In the genomic region with DNA sequence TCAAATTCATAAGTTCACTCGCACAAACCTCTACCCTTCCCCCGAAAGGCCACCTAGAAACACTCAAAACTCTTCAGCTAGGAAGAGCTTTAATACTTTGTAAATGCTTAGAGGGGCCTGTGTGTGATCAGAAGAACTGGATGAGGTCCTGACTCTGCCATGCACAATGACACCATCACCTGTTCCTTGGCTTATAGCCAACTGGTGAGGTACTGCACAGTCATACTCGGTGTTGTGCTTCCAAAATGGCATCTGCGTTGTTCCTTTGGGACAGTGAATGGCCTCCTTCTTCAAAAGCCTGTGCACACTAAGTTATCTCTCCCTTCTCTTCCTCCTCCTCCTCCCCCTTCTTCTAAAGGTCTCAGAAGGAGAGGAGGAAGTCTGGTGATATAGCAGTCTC, we compare ENCODE assay signal across 17 mouse cellular contexts. TPM values are rescaled to one million over a fixed set of nuclear protein-coding genes. Genes with fewer than 3 reads are reported as not detected.
DNase-seq lines count a peak whose midpoint lies in the region; ATAC-seq lines count a peak whose summit lies in the region.
"Had no signal": no experiment of that assay in that cellular context is flagged by ENCODE, and none has a peak within 500 bp of the region (broad histone marks: within the 10 kb centered on the region; RNA-seq: fewer than 3 reads in every experiment).

No protein-coding gene starts in this region.

- DNase-seq in forebrain, embryonic 14.5 days (ENCODE audit: low spot score), result no peak
- DNase-seq in midbrain, embryonic 10.5 days (ENCODE audit: low spot score), result no peak
- no peak for DNase-seq in embryonic facial prominence, embryonic 14.5 days (ENCODE audit: low spot score)
- DNase-seq in kidney, postnatal 4 days, result no peak
- DNase-seq in gastrocnemius, postnatal 25 days, result no peak
- DNase-seq: adrenal gland, adult 2 months; gastrocnemius, postnatal 10 days; heart, postnatal 36 days; kidney, postnatal 25 days; right cerebral cortex, postnatal 25 days had no signal

- no peaks in the 10 kb centered on the region for H3K9me3 ChIP-seq in forebrain, embryonic 12.5 days
- H3K9me3 ChIP-seq in forebrain, embryonic 14.5 days (replicated peaks; ENCODE audit: control insufficient read depth, low read length), result no peaks in the 10 kb centered on the region
- no peaks in the 10 kb centered on the region for H3K9me3 ChIP-seq in midbrain, embryonic 10.5 days (replicated peaks)
- H3K9me3 ChIP-seq in midbrain, embryonic 16.5 days (replicated peaks; ENCODE audit: control insufficient read depth, low read length, poor library complexity, severe bottlenecking), result no peaks in the 10 kb centered on the region
- no peaks in the 10 kb centered on the region for H3K9me3 ChIP-seq in embryonic facial prominence, embryonic 14.5 days (ENCODE audit: control insufficient read depth, low read length)
- H3K9me3 ChIP-seq in midbrain, embryonic 13.5 days, result no peaks in the 10 kb centered on the region

- 93% methylated on average over 4 of the region's 4 CpGs for WGBS in forebrain, embryonic 12.5 days
- WGBS in forebrain, embryonic 14.5 days, result 83% methylated on average over 4 of the region's 4 CpGs
- 94% methylated on average over 4 of the region's 4 CpGs for WGBS in midbrain, embryonic 10.5 days
- WGBS in midbrain, embryonic 16.5 days, result 87% methylated on average over 4 of the region's 4 CpGs
- WGBS in embryonic facial prominence, embryonic 14.5 days, result 82% methylated on average over 4 of the region's 4 CpGs
- WGBS in midbrain, embryonic 13.5 days, result 93% methylated on average over 4 of the region's 4 CpGs

- no peak overlapping the region for H3K9ac ChIP-seq in forebrain, embryonic 12.5 days
- no peak overlapping the region for H3K9ac ChIP-seq in forebrain, embryonic 14.5 days (ENCODE audit: low read length)
- H3K9ac ChIP-seq in midbrain, embryonic 16.5 days (ENCODE audit: low read depth, low read length), result no peak overlapping the region
- H3K9ac ChIP-seq in embryonic facial prominence, embryonic 14.5 days (ENCODE audit: low read depth, low read length), result no peak overlapping the region
- no peak overlapping the region for H3K9ac ChIP-seq in midbrain, embryonic 13.5 days (replicated peaks)
- H3K9ac ChIP-seq: liver, embryonic 14.5 days had no signal

- ATAC-seq in forebrain, embryonic 12.5 days (ENCODE audit: low FRiP score), result no peak
- ATAC-seq in forebrain, embryonic 14.5 days, result no peak
- ATAC-seq in midbrain, embryonic 16.5 days, result no peak
- no peak for ATAC-seq in embryonic facial prominence, embryonic 14.5 days (ENCODE audit: low read depth)
- ATAC-seq in midbrain, embryonic 13.5 days, result no peak

- H3K4me2 ChIP-seq in forebrain, embryonic 12.5 days, result no peak overlapping the region; the same call in 1 of the 2 replicates
- H3K4me2 ChIP-seq in forebrain, embryonic 14.5 days (ENCODE audit: low read length), result no peak overlapping the region
- no peak overlapping the region for H3K4me2 ChIP-seq in midbrain, embryonic 16.5 days (ENCODE audit: low read length)
- H3K4me2 ChIP-seq in embryonic facial prominence, embryonic 14.5 days (ENCODE audit: low read depth, low read length), result no peak overlapping the region
- H3K4me2 ChIP-seq in midbrain, embryonic 13.5 days (replicated peaks), result no peak overlapping the region

- H3K27me3 ChIP-seq in forebrain, embryonic 12.5 days, result no peaks in the 10 kb centered on the region
- H3K27me3 ChIP-seq in forebrain, embryonic 14.5 days (replicated peaks; ENCODE audit: control insufficient read depth, insufficient read depth, low read length), result no peaks in the 10 kb centered on the region
- no peaks in the 10 kb centered on the region for H3K27me3 ChIP-seq in midbrain, embryonic 10.5 days (ENCODE audit: low read depth, poor library complexity, severe bottlenecking)
- H3K27me3 ChIP-seq in midbrain, embryonic 16.5 days (ENCODE audit: control insufficient read depth, insufficient read depth, low read depth, low read length), result no peaks in the 10 kb centered on the region
- H3K27me3 ChIP-seq in embryonic facial prominence, embryonic 14.5 days (replicated peaks; ENCODE audit: control insufficient read depth, insufficient read depth, low read length), result no peaks in the 10 kb centered on the region
- H3K27me3 ChIP-seq in midbrain, embryonic 13.5 days, result no peaks in the 10 kb centered on the region

- H3K4me3 ChIP-seq in forebrain, embryonic 12.5 days (replicated peaks), result no peak overlapping the region
- H3K4me3 ChIP-seq in forebrain, embryonic 14.5 days (ENCODE audit: low read depth, low read length), result no peak overlapping the region
- H3K4me3 ChIP-seq in midbrain, embryonic 10.5 days, result no peak overlapping the region
- H3K4me3 ChIP-seq in midbrain, embryonic 16.5 days (ENCODE audit: low read depth, low read length), result no peak overlapping the region
- no peak overlapping the region for H3K4me3 ChIP-seq in embryonic facial prominence, embryonic 14.5 days (ENCODE audit: low read depth, low read length)
- H3K4me3 ChIP-seq in midbrain, embryonic 13.5 days (replicated peaks), result no peak overlapping the region

- H3K27ac ChIP-seq in forebrain, embryonic 12.5 days, result peak overlapping the region; percentile 97
- H3K27ac ChIP-seq in forebrain, embryonic 14.5 days (ENCODE audit: low read depth, low read length), result no peak overlapping the region
- peak overlapping the region; percentile 98 for H3K27ac ChIP-seq in midbrain, embryonic 10.5 days (replicated peaks)
- no peak overlapping the region; the same call in 1 of the 2 replicates for H3K27ac ChIP-seq in midbrain, embryonic 16.5 days (ENCODE audit: low read length)
- peak overlapping the region; percentile 86; the same call in 1 of the 2 replicates for H3K27ac ChIP-seq in embryonic facial prominence, embryonic 14.5 days (replicated peaks; ENCODE audit: low read depth, low read length)
- H3K27ac ChIP-seq in midbrain, embryonic 13.5 days, result peak overlapping the region; percentile 97
- H3K27ac ChIP-seq: liver, embryonic 14.5 days had no signal

- H3K36me3 ChIP-seq in forebrain, embryonic 12.5 days (replicated peaks), result 0 out of 2 replicates have a peak, but pooled peaks cover 7% of the 10 kb centered on the region
- no peaks in the 10 kb centered on the region for H3K36me3 ChIP-seq in forebrain, embryonic 14.5 days (ENCODE audit: control insufficient read depth, insufficient read depth, low read length)
- peaks cover 28% of the 10 kb centered on the region; the same call in 1 of the 2 replicates for H3K36me3 ChIP-seq in midbrain, embryonic 10.5 days
- no peaks in the 10 kb centered on the region for H3K36me3 ChIP-seq in midbrain, embryonic 16.5 days (ENCODE audit: control insufficient read depth, insufficient read depth, low read length)
- H3K36me3 ChIP-seq in embryonic facial prominence, embryonic 14.5 days (ENCODE audit: control insufficient read depth, insufficient read depth, low read length), result no peaks in the 10 kb centered on the region
- H3K36me3 ChIP-seq in midbrain, embryonic 13.5 days, result no peaks in the 10 kb centered on the region

- H3K4me1 ChIP-seq in forebrain, embryonic 12.5 days, result peaks cover 27% of the 10 kb centered on the region
- peaks cover 16% of the 10 kb centered on the region for H3K4me1 ChIP-seq in forebrain, embryonic 14.5 days (ENCODE audit: control insufficient read depth, insufficient read depth, low read length)
- H3K4me1 ChIP-seq in midbrain, embryonic 10.5 days, result peaks cover 42% of the 10 kb centered on the region
- H3K4me1 ChIP-seq in midbrain, embryonic 16.5 days (ENCODE audit: control insufficient read depth, insufficient read depth, low read length), result peaks cover 8% of the 10 kb centered on the region
- peaks cover 16% of the 10 kb centered on the region; the same call in 1 of the 2 replicates for H3K4me1 ChIP-seq in embryonic facial prominence, embryonic 14.5 days (ENCODE audit: control insufficient read depth, insufficient read depth, low read length)
- H3K4me1 ChIP-seq in midbrain, embryonic 13.5 days (replicated peaks), result peaks cover 27% of the 10 kb centered on the region

RNA-seq across cellular contexts. Expression of gene Cfap43, which starts 8.3 kb away (rescaled TPM):
- polyA plus RNA-seq in forebrain, embryonic 12.5 days (2016; fragmentation: Nextera tagmentation; extraction: Ambion mirVana), result 0.22 and 0.37 TPM in 2 replicates
- 0.99 and 1.4 TPM in 2 replicates for polyA plus RNA-seq in forebrain, embryonic 14.5 days (2014; fragmentation: Nextera tagmentation; extraction: Ambion mirVana)
- 0.06 and 0.09 TPM in 2 replicates for polyA plus RNA-seq in midbrain, embryonic 10.5 days (2016; fragmentation: Nextera tagmentation; extraction: Ambion mirVana)
- 1.7 and 1.9 TPM in 2 replicates for polyA plus RNA-seq in midbrain, embryonic 16.5 days (2015; fragmentation: Nextera tagmentation; extraction: Ambion mirVana)
- 0.28 and 0.75 TPM in 2 replicates for polyA plus RNA-seq in embryonic facial prominence, embryonic 14.5 days (2014; fragmentation: Nextera tagmentation; extraction: Ambion mirVana)
- polyA plus RNA-seq in midbrain, embryonic 13.5 days (2015; fragmentation: Nextera tagmentation; extraction: Ambion mirVana), result 0.24 and 0.36 TPM in 2 replicates
- total RNA-seq in gastrocnemius, postnatal 25 days (2021), result not detected
- total RNA-seq: adrenal gland, adult 2 months; common myeloid progenitor, adult 5-6 weeks; gastrocnemius, postnatal 10 days; heart, postnatal 36 days had no signal
- polyA plus RNA-seq: adrenal gland, adult 2 months had no signal

RNA-seq across cellular contexts. Expression of gene Itprip, which starts 8.3 kb away (rescaled TPM):
- polyA plus RNA-seq in forebrain, embryonic 12.5 days (2016; fragmentation: Nextera tagmentation; extraction: Ambion mirVana), result 17.9 and 19.8 TPM in 2 replicates
- polyA plus RNA-seq in forebrain, embryonic 14.5 days (2014; fragmentation: Nextera tagmentation; extraction: Ambion mirVana), result 5.4 and 6.4 TPM in 2 replicates
- 21.7 and 22.9 TPM in 2 replicates for polyA plus RNA-seq in midbrain, embryonic 10.5 days (2016; fragmentation: Nextera tagmentation; extraction: Ambion mirVana)
- polyA plus RNA-seq in midbrain, embryonic 16.5 days (2015; fragmentation: Nextera tagmentation; extraction: Ambion mirVana), result 3.5 and 4.3 TPM in 2 replicates
- polyA plus RNA-seq in embryonic facial prominence, embryonic 14.5 days (2014; fragmentation: Nextera tagmentation; extraction: Ambion mirVana), result 10.7 and 12.5 TPM in 2 replicates
- polyA plus RNA-seq in midbrain, embryonic 13.5 days (2015; fragmentation: Nextera tagmentation; extraction: Ambion mirVana), result 8.5 and 9.2 TPM in 2 replicates
- total RNA-seq in gastrocnemius, postnatal 25 days (2021), result under 1 TPM; 0.36 to 0.70 TPM

RNA-seq across cellular contexts. Expression of gene Cfap58, which starts 26.7 kb away (rescaled TPM):
- polyA plus RNA-seq in forebrain, embryonic 12.5 days (2016; fragmentation: Nextera tagmentation; extraction: Ambion mirVana), result 0.09 and 0.10 TPM in 2 replicates
- polyA plus RNA-seq in forebrain, embryonic 14.5 days (2014; fragmentation: Nextera tagmentation; extraction: Ambion mirVana), result 0.37 and 0.50 TPM in 2 replicates
- 0.07 and 0.19 TPM in 2 replicates for polyA plus RNA-seq in midbrain, embryonic 10.5 days (2016; fragmentation: Nextera tagmentation; extraction: Ambion mirVana)
- polyA plus RNA-seq in midbrain, embryonic 16.5 days (2015; fragmentation: Nextera tagmentation; extraction: Ambion mirVana), result 0.57 and 0.90 TPM in 2 replicates
- polyA plus RNA-seq in embryonic facial prominence, embryonic 14.5 days (2014; fragmentation: Nextera tagmentation; extraction: Ambion mirVana), result 0.38 and 0.58 TPM in 2 replicates
- polyA plus RNA-seq in midbrain, embryonic 13.5 days (2015; fragmentation: Nextera tagmentation; extraction: Ambion mirVana), result 0.32 and 0.48 TPM in 2 replicates
- not detected for total RNA-seq in gastrocnemius, postnatal 25 days (2021)
- total RNA-seq: adrenal gland, adult 2 months; common myeloid progenitor, adult 5-6 weeks; gastrocnemius, postnatal 10 days; megakaryocyte-erythroid progenitor cell, adult 5-6 weeks had no signal
- polyA plus RNA-seq: adrenal gland, adult 2 months; liver, embryonic 14.5 days; stomach, embryonic 14.5 days had no signal

RNA-seq across cellular contexts. Expression of gene Gsto2, which starts 45.4 kb away (rescaled TPM):
- 0.95 and 1.3 TPM in 2 replicates for polyA plus RNA-seq in forebrain, embryonic 12.5 days (2016; fragmentation: Nextera tagmentation; extraction: Ambion mirVana)
- 1.1 TPM in 2 replicates for polyA plus RNA-seq in forebrain, embryonic 14.5 days (2014; fragmentation: Nextera tagmentation; extraction: Ambion mirVana)
- polyA plus RNA-seq in midbrain, embryonic 10.5 days (2016; fragmentation: Nextera tagmentation; extraction: Ambion mirVana), result 1.4 and 1.6 TPM in 2 replicates
- polyA plus RNA-seq in midbrain, embryonic 16.5 days (2015; fragmentation: Nextera tagmentation; extraction: Ambion mirVana), result 1.0 and 1.1 TPM in 2 replicates
- 0.86 and 1.2 TPM in 2 replicates for polyA plus RNA-seq in embryonic facial prominence, embryonic 14.5 days (2014; fragmentation: Nextera tagmentation; extraction: Ambion mirVana)
- 1.2 and 1.5 TPM in 2 replicates for polyA plus RNA-seq in midbrain, embryonic 13.5 days (2015; fragmentation: Nextera tagmentation; extraction: Ambion mirVana)
- under 1 TPM; 0.23 to 0.38 TPM for total RNA-seq in gastrocnemius, postnatal 25 days (2021)
- total RNA-seq: common myeloid progenitor, adult 5-6 weeks had no signal

RNA-seq across cellular contexts. Expression of gene Gsto1, which starts 56.0 kb away (rescaled TPM):
- polyA plus RNA-seq in forebrain, embryonic 12.5 days (2016; fragmentation: Nextera tagmentation; extraction: Ambion mirVana), result 61.8 and 62.7 TPM in 2 replicates
- polyA plus RNA-seq in forebrain, embryonic 14.5 days (2014; fragmentation: Nextera tagmentation; extraction: Ambion mirVana), result 105 and 120 TPM in 2 replicates
- 78.1 and 92.2 TPM in 2 replicates for polyA plus RNA-seq in midbrain, embryonic 10.5 days (2016; fragmentation: Nextera tagmentation; extraction: Ambion mirVana)
- 150 and 155 TPM in 2 replicates for polyA plus RNA-seq in midbrain, embryonic 16.5 days (2015; fragmentation: Nextera tagmentation; extraction: Ambion mirVana)
- 119 and 148 TPM in 2 replicates for polyA plus RNA-seq in embryonic facial prominence, embryonic 14.5 days (2014; fragmentation: Nextera tagmentation; extraction: Ambion mirVana)
- polyA plus RNA-seq in midbrain, embryonic 13.5 days (2015; fragmentation: Nextera tagmentation; extraction: Ambion mirVana), result 89.1 and 98.3 TPM in 2 replicates
- 10 to 100 TPM; 45.3 to 52.3 TPM for total RNA-seq in gastrocnemius, postnatal 25 days (2021)

Comparison
In these comparisons a context has a peak if more than half of its experiments do, and no peak if none do; other contexts are left out.
1. H3K27ac ChIP-seq: peak in forebrain, embryonic 12.5 days (single experiment), midbrain, embryonic 10.5 days (single experiment), embryonic facial prominence, embryonic 14.5 days (single experiment) and midbrain, embryonic 13.5 days (single experiment); none in forebrain, embryonic 14.5 days (single experiment) and midbrain, embryonic 16.5 days (single experiment).